Mouse (Mus musculus): ENCODE data around the gene Pycard. TPM values are rescaled to one million over a fixed set of nuclear protein-coding genes. Genes with fewer than 3 reads are reported as not detected.
"Not testable (repeated sequence)": the region's sequence is repeated elsewhere in the genome, so short reads cannot be mapped to it uniquely, and the experiment has no call there.

The Pycard gene
- total RNA-seq, 2 experiments from 2014 or later = 9.0 to 10.5 TPM

GRCm38 (mm10) chr7:127942097-127942496, 51.6 kb downstream of the Pycard start:
- not testable (repeated sequence) for DNase-seq

Other genes starting within 250 kb of the Pycard start
- 1 to 10 TPM; 3.3 to 4.0 TPM for gene Fbxl19, start 249.3 kb downstream of the Pycard start, total RNA-seq (2021)
- gene Orai3, start 224.1 kb downstream of the Pycard start, total RNA-seq (2021) = 10 to 100 TPM; 20.5 to 26.4 TPM
- 10 to 100 TPM; 15.8 to 19.5 TPM for gene Setd1a, start 217.2 kb downstream of the Pycard start, total RNA-seq (2021)
- 1 to 10 TPM; 2.5 to 2.6 TPM for gene Gm49388, start 208.3 kb downstream of the Pycard start, total RNA-seq (2021)
- 10 to 100 TPM; 10.8 to 13.9 TPM for gene Hsd3b7, start 193.3 kb downstream of the Pycard start, total RNA-seq (2021)
- gene Stx4a, start 169.6 kb downstream of the Pycard start, total RNA-seq (2021) = 10 to 100 TPM; 66.5 to 67.0 TPM
- under 1 TPM; 0.30 to 0.72 TPM for gene Stx1b, start 169.3 kb downstream of the Pycard start, total RNA-seq (2021)
- 10 to 100 TPM; 16.7 to 17.9 TPM for gene Zfp646, start 117.6 kb downstream of the Pycard start, total RNA-seq (2021)
- gene Zfp668, start 117.0 kb downstream of the Pycard start, total RNA-seq (2021) = 1 to 10 TPM; 3.4 to 4.1 TPM
- 1 to 10 TPM in 1 of 2 experiments, under 1 TPM in 1; 0.52 to 1.3 TPM for gene Prss53, start 102.9 kb downstream of the Pycard start, total RNA-seq (2021)
- gene Gm21974, start 98.4 kb downstream of the Pycard start, total RNA-seq (2021) = under 1 TPM in 1 of 2 experiments, not detected in 1; 0.27 TPM
- gene Vkorc1, start 98.2 kb downstream of the Pycard start, total RNA-seq (2021) = 10 to 100 TPM; 19.3 to 20.8 TPM
- 100 to 1,000 TPM; 119 to 128 TPM for gene Bckdk, start 89.8 kb downstream of the Pycard start, total RNA-seq (2021)
- gene Kat8, start 81.4 kb downstream of the Pycard start, total RNA-seq (2021) = 10 to 100 TPM; 14.1 to 14.6 TPM
- gene Prss8, start 63.8 kb downstream of the Pycard start, total RNA-seq (2021) = under 1 TPM in 1 of 2 experiments, not detected in 1; 0.26 TPM
- gene Prss36, start 47.1 kb downstream of the Pycard start, total RNA-seq (2021) = 1 to 10 TPM; 8.5 to 9.3 TPM
- gene Fus, start 26.4 kb downstream of the Pycard start, total RNA-seq (2021) = 100 to 1,000 TPM; 108 to 156 TPM
- gene Trim72, start 10.1 kb upstream of the Pycard start, total RNA-seq (2021) = 100 to 1,000 TPM; 279 to 317 TPM
- 1 to 10 TPM; 5.4 to 6.0 TPM for gene Itgam, start 68.8 kb upstream of the Pycard start, total RNA-seq (2021)
- not detected for gene Gm49368, start 68.8 kb upstream of the Pycard start, total RNA-seq (2021)
- gene Itgax, start 135.7 kb upstream of the Pycard start, total RNA-seq (2021) = under 1 TPM; 0.30 to 0.51 TPM
- not detected for gene Itgad, start 160.5 kb upstream of the Pycard start, total RNA-seq (2021)
- gene Cox6a2, start 212.5 kb upstream of the Pycard start, total RNA-seq (2021) = 1,000 to 10,000 TPM; 2,762 to 2,913 TPM
- 1 to 10 TPM; 7.4 to 8.6 TPM for gene Armc5, start 243.5 kb upstream of the Pycard start, total RNA-seq (2021)
- gene 9130023H24Rik, start 244.2 kb upstream of the Pycard start, total RNA-seq (2021) = 1 to 10 TPM; 2.6 to 2.8 TPM

Data from heart, adult 18-20 months (tissue).